Mouse (Mus musculus) frontal cortex, postnatal 36 days (tissue): Measurements from ENCODE around the gene Klk1b5.
A peak's percentile ranks its signal among the peaks of the same experiment; 100 is the strongest.

Source experiments
- DNase-seq, 2 experiments: peaks; one replicate each; pipeline ENCODE4 v3.0.0; 2022; ENCODE audit warnings: low spot score in 2 of 2

The Klk1b5 gene

GRCm38 (mm10) chr7:44253023-44253616 is 37.4 kb downstream of the Klk1b5 start:
- DNase-seq, result no peak

GRCm38 (mm10) chr7:44254930-44255329 is 39.2 kb downstream of the Klk1b5 start:
- DNase-seq, result no peak

- no peak for DNase-seq
Measured at GRCm38 (mm10) chr7:44257278-44257677, 41.5 kb downstream of the Klk1b5 start, which contains the start of gene Acp4. TSS of gene Acp4 (minus strand) at chr7:44257378.

- no peak for DNase-seq
Measured at GRCm38 (mm10) chr7:44260410-44260809, 44.7 kb downstream of the Klk1b5 start.

- DNase-seq, result no peak
Measured at GRCm38 (mm10) chr7:44261147-44261546, 45.4 kb downstream of the Klk1b5 start, which contains the start of gene Gm15517. TSS of gene Gm15517 (plus strand) at chr7:44261447.

- peak; percentile 99 for DNase-seq
Measured at GRCm38 (mm10) chr7:44262791-44263643, 47.3 kb downstream of the Klk1b5 start.

GRCm38 (mm10) chr7:44268117-44268516 is 52.4 kb downstream of the Klk1b5 start:
- no peak for DNase-seq

- DNase-seq, result no peak
Measured at GRCm38 (mm10) chr7:44269397-44269796, 53.7 kb downstream of the Klk1b5 start.
